26 mouse cellular contexts compared by ENCODE assay signal in the genomic region with DNA sequence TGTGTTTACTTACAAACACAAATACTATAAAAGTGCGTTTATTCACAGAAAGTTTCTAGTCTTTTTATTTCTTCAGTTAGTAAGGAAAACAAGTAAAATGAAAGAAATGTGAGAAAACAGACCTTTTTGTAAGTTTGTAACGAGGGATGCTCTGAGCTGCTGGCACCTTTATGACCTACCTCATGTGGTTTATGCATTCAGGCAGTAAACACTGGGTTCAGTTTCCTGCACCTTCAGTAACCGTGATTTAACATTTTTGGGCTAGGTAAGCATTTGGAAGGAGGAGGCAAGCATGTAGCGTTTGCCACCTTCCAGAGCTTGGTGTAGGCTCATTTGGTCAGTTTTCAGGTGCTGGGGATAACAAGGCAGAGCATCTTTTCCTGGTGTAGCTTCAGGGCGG. TPM values are rescaled to one million over a fixed set of nuclear protein-coding genes. Genes with fewer than 3 reads are reported as not detected.
DNase-seq lines count a peak whose midpoint lies in the region; ATAC-seq and TF ChIP-seq lines count a peak whose summit lies in the region.
"Had no signal": no experiment of that assay in that cellular context is flagged by ENCODE, and none has a peak within 500 bp of the region (broad histone marks: within the 10 kb centered on the region; RNA-seq: fewer than 3 reads in every experiment).

No protein-coding gene starts in this region.

- H3K9ac ChIP-seq in heart, embryonic 12.5 days, result 0 out of 2 replicates have a peak overlapping the region, but pooled peaks have one; percentile 25
- no peak overlapping the region for H3K9ac ChIP-seq in heart, postnatal 0 days (replicated peaks; ENCODE audit: low read depth, low read length)
- H3K9ac ChIP-seq: hindbrain, embryonic 15.5 days; kidney, embryonic 15.5 days; liver, embryonic 14.5 days; lung, embryonic 14.5 days; neural tube, embryonic 12.5 days had no signal

- no peaks in the 10 kb centered on the region for H3K27me3 ChIP-seq in heart, embryonic 12.5 days (replicated peaks)
- no peaks in the 10 kb centered on the region for H3K27me3 ChIP-seq in heart, postnatal 0 days (ENCODE audit: control insufficient read depth, insufficient read depth, low read length)
- H3K27me3 ChIP-seq: hindbrain, embryonic 15.5 days; kidney, embryonic 15.5 days; neural tube, embryonic 12.5 days; Patski had no signal

- H3K4me2 ChIP-seq in heart, embryonic 12.5 days, result peak overlapping the region; percentile 11; the same call in 1 of the 2 replicates
- no peak overlapping the region for H3K4me2 ChIP-seq in heart, postnatal 0 days (ENCODE audit: low read depth, low read length)
- H3K4me2 ChIP-seq: hindbrain, embryonic 15.5 days; kidney, embryonic 15.5 days; lung, embryonic 14.5 days; neural tube, embryonic 12.5 days had no signal

- H3K36me3 ChIP-seq in heart, embryonic 12.5 days, result 0 out of 2 replicates have a peak, but pooled peaks cover 4% of the 10 kb centered on the region
- H3K36me3 ChIP-seq in heart, postnatal 0 days (replicated peaks; ENCODE audit: control insufficient read depth, insufficient read depth, low read length), result no peaks in the 10 kb centered on the region
- H3K36me3 ChIP-seq: hindbrain, embryonic 15.5 days; kidney, embryonic 15.5 days; neural tube, embryonic 12.5 days had no signal

- no peak for TF ChIP-seq EP300 in heart, postnatal 0 days (IDR thresholded peaks at IDR 0.05; ENCODE audit: low read depth)

- intact Hi-C loops in heart, postnatal 25 days (cut with DNase I), result no loop called here

- no peak for DNase-seq in heart, postnatal 25 days (ENCODE audit: low spot score)
- no peak for DNase-seq in heart, postnatal 0 days (ENCODE audit: low spot score)
- DNase-seq in heart, adult 9 months (ENCODE audit: low spot score in 2 of 2), result no peak
- peak; percentile 65 for DNase-seq in naive thymus-derived CD4-positive, alpha-beta T cell, adult 2 months (ENCODE audit: low read depth)
- no peak for DNase-seq in cerebellum, postnatal 25 days
- DNase-seq: adrenal gland, postnatal 25 days; cerebellum, adult 18-20 months; cerebellum, postnatal 10 days; kidney, adult 18-20 months; kidney, postnatal 25 days; liver; lung, embryonic 14.5 days; lung, postnatal 14 days; midbrain, embryonic 14.5 days; right cerebral cortex, postnatal 4 days; thymus, postnatal 14 days had no signal

- ATAC-seq in heart, embryonic 12.5 days (ENCODE audit: insufficient number of reproducible peaks, low FRiP score), result no peak
- no peak for ATAC-seq in heart, postnatal 0 days (ENCODE audit: insufficient read depth, low read depth)
- peak; percentile 9 for ATAC-seq in CD4-positive, CD25-positive, alpha-beta regulatory T cell, adult 4 months
- ATAC-seq: forebrain, embryonic 16.5 days; Patski had no signal

- no peak for TF ChIP-seq CTCF in heart, postnatal 0 days (IDR thresholded peaks at IDR 0.05; ENCODE audit: low read depth)

- H3K4me3 ChIP-seq in heart, embryonic 12.5 days, result no peak overlapping the region
- H3K4me3 ChIP-seq in heart, postnatal 0 days (ENCODE audit: low read depth, low read length), result no peak overlapping the region
- H3K4me3 ChIP-seq: erythroblast, embryonic 14.5 days; hindbrain, embryonic 10.5 days; hindbrain, embryonic 15.5 days; kidney, embryonic 15.5 days; neural tube, embryonic 12.5 days had no signal

- peaks cover 69% of the 10 kb centered on the region for H3K4me1 ChIP-seq in heart, embryonic 12.5 days (replicated peaks)
- peaks cover 43% of the 10 kb centered on the region for H3K4me1 ChIP-seq in heart, postnatal 0 days (ENCODE audit: control insufficient read depth, insufficient read depth)

- no peaks in the 10 kb centered on the region for H3K9me3 ChIP-seq in heart, embryonic 12.5 days (replicated peaks)
- no peaks in the 10 kb centered on the region for H3K9me3 ChIP-seq in heart, postnatal 0 days (replicated peaks; ENCODE audit: control insufficient read depth, low read length)
- H3K9me3 ChIP-seq: hindbrain, embryonic 10.5 days; hindbrain, embryonic 15.5 days; kidney, embryonic 15.5 days; neural tube, embryonic 12.5 days had no signal

- peak overlapping the region; percentile 77 for H3K27ac ChIP-seq in heart, embryonic 12.5 days (ENCODE audit: poor library complexity, severe bottlenecking)
- peak overlapping the region; percentile 44 for H3K27ac ChIP-seq in heart, postnatal 0 days (ENCODE audit: low read depth)
- H3K27ac ChIP-seq: hindbrain, embryonic 10.5 days; hindbrain, embryonic 15.5 days; kidney, embryonic 15.5 days; liver, embryonic 14.5 days; neural tube, embryonic 12.5 days had no signal

- WGBS in heart, embryonic 12.5 days, result 53% methylated on average over 5 of the region's 5 CpGs
- 60% methylated on average over 5 of the region's 5 CpGs for WGBS in heart, postnatal 0 days

RNA-seq across cellular contexts. Expression of gene Ppp2r5c, which starts 49.1 kb away (rescaled TPM):
- 142 and 147 TPM in 2 replicates for polyA plus RNA-seq in heart, embryonic 12.5 days (2016; fragmentation: Nextera tagmentation; extraction: Ambion mirVana)
- total RNA-seq in heart, postnatal 25 days (2021), result 10 to 100 TPM; 90.4 to 91.5 TPM
- 103 and 104 TPM in 2 replicates for total RNA-seq in heart, postnatal 0 days (2014; rRNA removed; ENCODE audit: low replicate concordance)
- polyA plus RNA-seq in heart, postnatal 0 days (2015; fragmentation: Nextera tagmentation; extraction: Ambion mirVana), result 108 and 118 TPM in 2 replicates
- 100 to 1,000 TPM; 490 to 635 TPM for polyA plus RNA-seq in CD4-positive, CD25-positive, alpha-beta regulatory T cell, adult 4 months (2017; shearing (Covaris generic))
